Mouse (Mus musculus): Measurements from ENCODE around the gene Mpnd.

Mpnd gene

DNA sequence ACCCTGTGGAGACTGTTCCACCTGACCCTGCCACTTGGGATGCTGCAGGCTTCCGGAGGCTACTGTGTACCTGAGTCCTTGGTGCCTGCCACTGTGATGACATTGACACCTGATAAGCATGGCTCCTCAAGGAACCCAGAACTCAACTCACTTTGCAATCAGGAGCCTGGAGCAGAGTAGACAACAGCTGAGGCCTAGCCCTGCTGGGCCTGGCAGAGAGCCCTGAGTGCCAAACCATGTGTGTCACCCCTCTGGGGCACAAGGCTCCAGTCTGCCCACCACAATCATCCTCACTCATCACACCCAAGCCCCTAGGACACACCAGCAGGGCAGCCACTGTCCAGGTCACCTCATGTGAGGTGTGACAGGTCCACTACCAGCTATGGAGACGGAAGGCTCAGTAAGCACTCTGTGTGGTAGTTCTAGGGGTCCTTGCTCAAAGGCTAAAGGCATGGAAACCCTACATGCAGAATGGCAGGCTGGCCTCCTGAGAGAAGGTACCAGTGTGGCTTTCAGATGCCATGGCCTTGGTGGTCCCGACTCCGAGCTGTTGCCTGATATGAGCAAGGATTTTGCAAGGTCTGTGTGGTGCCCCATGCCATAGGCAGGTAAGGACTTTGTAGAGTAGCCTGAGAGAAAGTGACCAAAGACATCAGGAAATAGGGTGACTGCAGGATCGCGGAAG, 15.0 kb downstream of the Mpnd start:
- no peak for DNase-seq (ENCODE audit: low read depth)

DNA sequence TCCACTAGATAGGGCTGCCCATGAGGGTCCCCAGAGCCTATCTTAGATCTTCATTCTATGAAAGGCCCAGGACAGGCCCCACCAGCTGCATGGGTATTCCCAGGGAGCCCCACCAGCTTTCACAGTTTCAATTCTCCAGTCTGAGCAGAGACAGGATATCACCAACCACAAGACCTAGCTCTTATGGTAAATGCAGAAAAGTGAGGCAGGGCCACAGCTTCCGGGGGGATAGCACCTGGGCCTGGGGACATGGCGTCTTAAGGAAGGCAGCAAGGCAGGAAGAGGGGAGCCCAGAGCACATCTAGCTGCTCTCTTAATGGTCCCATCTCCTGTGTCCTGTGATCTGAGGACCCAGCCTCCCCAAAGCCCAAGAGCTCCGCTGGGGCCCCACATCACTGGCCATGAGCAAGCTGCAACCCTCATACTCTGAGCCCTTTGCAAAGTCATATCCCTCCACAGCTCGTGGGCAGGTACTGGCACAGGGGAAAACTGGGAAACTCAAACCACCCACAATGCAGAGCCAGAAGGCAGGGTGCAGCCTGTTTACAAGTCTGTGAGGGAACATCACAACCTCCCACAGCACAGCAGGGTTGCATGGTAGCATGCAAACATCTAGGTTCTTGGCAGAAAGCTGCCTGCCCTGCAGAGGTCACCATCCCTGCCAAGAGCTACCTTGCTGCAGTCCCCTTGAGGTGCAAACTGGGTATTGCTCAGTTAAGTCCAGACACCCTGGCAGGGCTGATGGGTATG, 15.8 kb downstream of the Mpnd start:
- no peak for DNase-seq (ENCODE audit: low read depth)

DNA sequence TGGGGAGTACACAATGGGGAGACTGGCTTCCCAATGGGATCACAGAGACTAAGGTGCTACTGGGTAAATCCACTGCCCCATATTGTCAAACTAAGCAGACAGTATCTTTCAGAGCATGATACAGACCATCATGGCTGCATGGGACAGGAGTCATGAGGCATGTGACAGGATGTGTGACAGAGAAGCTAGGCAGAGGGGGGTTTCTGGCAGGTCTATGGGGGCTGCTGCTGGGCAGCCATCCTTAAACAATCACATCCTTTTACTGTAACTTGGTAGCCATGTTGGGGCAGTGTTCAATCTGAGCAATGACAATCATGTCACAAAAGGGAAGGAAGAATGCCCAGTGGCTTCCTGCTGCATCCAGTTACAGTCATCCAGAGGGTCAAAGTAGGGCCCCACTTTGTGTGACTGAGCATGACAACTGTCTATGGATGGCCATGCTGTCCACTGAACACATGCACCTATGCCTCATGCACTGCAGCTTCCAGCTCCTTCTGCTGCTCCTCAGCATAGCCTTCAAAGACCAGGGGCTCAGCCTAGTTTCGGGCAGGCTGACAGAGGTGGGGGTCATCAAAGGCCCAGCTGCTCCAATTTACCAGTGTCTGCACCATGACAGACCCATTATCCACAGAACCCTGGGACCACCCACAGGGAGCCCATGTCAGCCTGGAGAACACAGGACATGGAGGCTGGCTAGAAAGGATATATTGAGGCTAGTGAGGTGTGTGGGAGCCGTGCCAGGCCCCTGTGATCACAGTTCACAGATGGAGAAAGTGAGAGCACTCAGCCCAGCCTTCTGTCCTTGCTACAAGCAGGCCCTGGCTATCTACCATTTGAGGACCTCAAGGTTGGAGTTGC, 16.8 kb downstream of the Mpnd start:
- no peak for DNase-seq (ENCODE audit: low read depth)

DNA sequence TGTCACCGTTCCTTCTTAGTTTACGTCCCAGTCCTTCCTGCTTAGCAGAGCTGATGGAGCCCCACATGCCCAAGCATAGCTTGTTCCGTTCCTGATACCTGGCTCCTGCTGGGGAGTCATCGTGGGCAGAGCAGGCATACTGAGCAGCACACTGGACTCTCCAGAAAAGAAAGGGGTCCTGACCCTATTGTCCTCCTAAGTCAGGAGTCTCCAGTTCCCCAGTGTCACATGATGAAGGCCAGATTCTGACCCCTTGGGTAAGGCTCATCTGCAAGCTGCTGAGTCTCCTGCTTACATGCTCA, 17.4 kb downstream of the Mpnd start:
- no peak for DNase-seq (ENCODE audit: low read depth)

DNA sequence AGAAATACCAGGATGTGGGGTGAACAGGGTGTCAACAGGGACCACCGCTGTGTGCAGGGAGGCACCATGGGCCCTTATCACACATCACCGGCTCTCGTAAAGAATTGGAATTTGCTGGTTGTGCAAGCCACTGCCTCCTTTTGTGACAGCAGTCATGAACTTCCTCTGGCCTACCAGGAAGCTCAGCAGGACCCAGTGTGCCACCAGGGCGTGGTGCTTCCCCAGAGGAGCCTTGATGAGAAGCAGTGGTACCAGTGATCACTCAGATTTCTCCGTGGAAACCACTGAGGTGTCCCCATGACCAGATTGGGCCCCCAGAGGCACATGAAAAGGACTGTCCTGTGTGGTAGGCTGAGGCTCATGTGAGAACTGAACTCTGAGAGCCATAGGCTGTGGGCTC, 17.9 kb downstream of the Mpnd start:
- DNase-seq (ENCODE audit: low read depth) = peak; percentile 36

DNA sequence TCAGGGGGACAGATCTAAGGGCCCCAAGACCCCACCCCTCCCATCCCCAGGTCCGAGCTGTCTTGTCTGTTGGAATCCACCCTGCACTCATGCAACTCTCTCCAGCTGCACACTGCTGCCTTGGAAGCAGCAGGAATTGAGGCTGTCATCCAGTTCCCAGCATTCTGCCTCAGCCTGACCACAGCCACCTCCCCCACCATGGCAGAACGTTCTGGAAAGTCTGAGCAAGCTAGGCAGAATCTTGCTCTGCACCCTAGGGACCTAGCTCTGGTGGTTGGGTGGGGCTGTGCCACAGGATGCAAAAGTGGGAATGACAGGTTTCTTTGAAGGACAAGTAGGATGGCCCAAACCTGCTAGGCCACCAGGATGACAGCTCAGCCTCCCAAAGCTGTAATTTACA, 19.0 kb downstream of the Mpnd start:
- DNase-seq (ENCODE audit: low read depth) = no peak

DNA sequence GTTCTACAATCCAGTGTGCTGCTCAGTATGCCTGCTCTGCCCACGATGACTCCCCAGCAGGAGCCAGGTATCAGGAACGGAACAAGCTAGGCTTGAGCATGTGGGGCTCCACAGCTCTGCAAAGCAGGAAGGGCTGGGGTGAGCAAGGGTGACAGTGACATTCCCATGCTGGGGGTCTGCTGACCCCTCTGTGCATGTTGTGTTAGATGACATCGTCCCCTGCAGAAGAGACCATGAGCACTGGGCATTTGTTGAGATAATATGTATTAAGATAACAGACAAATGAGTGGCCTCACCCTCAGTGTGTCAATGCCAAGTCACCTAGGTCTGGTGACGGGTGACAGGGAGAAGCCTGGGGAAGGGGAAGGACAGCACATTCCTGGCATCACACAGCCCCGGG, 19.4 kb downstream of the Mpnd start:
- no peak for DNase-seq (ENCODE audit: low read depth)

DNA sequence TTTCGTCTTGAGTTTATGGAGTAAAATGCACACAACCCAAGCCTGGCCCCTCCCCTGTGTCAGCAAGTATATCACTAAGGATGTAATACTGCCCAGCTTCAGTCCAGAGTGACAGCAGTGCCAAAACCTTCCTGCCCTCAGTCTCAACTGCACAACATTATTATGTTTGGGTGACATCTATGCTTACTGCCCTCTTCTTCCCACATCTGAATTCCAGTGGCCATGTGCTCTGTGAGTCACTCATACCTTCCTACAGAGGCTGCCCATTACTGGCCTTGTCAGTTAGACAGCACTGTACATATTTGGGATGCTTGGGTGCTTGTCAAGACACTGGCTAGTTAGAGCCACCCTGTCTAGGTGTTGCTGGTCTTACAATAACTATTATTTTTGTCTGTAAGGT, 20.8 kb downstream of the Mpnd start:
- DNase-seq (ENCODE audit: low read depth) = no peak

DNA sequence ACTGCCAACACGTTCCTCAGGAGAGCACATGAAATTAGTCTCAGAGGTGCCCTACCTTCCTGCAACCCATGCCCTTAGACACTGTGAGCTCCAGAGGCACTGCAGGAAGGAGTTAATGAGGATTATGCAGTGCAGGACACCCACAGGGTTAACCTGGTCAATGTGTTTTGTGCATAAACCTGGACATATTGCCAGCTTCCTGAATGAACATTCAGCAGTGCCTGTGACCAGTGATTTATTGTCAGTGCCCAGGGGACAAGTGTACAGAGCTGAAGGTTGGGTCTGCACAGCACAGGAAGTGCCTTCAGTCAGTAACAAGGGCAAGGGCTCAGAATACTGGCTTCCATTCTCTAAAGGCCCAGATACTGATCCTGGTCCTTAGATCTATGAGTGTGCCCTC, 21.4 kb downstream of the Mpnd start:
- no peak for DNase-seq (ENCODE audit: low read depth)

DNA sequence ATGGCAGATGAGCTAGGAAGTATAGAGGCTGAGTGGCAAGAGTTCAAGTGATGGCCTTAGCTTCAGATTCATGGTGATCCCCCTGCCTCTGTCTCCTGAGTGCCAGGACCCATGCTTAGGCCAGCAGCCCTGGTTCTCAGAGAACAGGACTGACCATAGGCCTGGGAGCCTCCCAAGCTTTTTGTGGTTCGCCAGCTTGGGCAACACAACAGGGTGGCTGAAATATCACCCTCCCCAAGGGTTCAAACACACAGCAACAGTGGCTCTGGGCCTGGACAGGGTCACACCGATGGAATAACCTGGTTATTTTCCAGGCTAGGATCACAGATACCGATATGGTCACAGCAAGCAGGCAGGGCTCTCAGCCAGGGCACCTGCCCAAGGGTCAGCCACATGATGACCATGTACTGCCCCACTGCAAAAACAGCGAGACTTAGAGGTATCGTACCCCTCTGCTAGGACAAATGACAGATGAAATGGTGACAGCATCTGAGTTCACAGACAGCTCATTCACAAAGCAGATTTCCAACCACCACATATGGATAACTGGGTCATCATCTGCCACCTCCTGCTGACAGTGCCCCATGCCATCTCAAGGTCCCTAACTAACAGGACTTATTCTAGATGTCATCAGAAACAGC, 22.4 kb downstream of the Mpnd start:
- DNase-seq (ENCODE audit: low read depth) = no peak

DNA sequence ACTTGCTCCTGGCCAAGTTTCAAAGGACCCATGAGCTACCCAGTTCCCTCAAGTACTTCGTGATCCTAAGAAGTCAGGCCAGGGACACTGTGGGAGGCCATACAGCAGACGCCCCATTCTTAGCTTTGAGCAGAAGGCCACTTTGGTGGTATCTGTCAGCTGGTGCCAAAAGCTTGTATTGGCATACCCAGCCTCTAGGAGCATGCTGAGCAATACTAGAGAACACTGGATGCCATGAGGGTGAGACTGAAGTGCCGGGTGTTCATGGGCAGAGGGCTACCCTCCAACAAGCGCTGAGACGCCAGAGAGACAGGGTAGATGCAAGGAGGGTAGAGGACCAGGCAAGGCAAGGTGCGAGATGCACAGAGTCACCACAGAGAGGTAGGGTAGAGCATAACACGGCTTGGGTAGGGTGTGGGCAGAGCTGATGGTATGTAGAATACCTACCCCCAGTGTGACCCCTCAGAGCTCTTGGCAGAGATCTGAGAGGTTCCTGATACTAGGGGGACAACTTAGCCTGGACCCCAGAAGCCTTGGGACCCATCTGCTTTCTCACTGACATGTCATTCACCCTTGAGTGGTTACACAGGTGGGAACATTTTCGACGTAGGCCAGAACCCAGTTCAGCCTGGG, 24.8 kb downstream of the Mpnd start:
- DNase-seq (ENCODE audit: low read depth) = no peak

DNA sequence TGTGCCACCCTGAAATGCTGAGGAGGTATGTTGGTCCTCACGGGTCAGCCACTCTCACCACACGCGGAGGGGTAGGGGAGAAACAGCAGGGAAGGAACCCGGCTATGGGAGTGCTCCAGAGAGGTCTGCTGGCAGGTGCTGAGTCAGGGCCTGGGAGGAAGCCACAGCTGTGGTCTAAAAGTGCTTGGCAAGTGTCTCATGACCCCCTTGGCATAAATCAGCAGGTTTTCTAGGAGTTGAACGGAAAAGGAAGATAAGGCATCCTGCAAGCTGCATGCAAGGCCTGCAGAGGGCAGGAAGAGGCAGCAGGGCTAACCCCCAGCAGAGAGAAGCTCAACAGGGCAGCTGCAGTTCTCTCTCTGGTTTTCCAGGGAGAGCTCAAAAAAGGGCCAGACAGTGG, 25.4 kb downstream of the Mpnd start:
- peak; percentile 96 for DNase-seq (ENCODE audit: low read depth)

DNA sequence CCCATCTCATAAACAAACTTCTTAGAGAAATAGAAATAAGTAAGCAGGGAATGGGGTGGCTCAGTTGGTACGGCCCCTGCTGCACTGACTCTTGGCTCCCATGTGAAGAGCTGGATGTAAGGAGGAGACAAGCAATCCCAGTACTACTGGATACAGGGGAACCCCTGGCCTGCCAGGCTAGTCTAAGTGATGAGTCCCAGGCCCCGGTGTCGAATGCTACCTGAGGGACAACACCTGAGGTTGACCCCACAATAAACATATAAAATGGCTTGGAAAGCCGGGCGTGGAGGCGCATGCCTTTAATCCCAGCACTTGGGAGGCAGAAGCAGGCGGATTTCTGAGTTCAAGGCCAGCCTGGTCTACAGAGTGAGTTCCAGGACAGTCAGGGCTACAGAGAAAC, 25.9 kb downstream of the Mpnd start:
- no peak for DNase-seq (ENCODE audit: low read depth)

DNA sequence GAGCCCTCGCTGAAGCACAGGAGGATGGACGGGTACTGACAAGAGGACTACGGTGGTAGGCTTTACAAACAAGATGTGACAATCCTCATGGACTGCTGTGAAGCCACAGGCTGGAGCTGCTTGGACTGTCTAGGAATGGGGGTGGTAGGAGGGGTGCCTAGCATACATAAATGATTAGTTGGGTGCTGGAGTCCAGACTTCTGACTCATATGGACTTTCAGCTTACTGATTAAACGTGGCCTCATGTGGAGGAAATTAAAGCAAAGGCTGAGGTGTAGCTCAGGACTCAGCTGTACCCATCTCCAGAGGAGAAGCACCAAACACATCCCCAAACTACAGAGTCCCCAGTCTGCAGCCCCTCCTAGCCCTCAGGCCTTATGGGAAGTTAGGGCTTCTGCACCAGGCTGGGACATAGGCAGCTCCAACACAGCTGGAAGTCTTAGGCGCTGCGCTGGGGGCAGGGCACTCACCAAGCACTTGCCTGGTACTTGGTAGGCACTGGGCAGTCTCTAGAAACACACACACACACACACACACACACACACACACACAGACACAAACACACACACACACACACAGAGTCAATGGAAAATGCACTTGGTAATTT, 26.7 kb downstream of the Mpnd start:
- DNase-seq (ENCODE audit: low read depth) = no peak

DNA sequence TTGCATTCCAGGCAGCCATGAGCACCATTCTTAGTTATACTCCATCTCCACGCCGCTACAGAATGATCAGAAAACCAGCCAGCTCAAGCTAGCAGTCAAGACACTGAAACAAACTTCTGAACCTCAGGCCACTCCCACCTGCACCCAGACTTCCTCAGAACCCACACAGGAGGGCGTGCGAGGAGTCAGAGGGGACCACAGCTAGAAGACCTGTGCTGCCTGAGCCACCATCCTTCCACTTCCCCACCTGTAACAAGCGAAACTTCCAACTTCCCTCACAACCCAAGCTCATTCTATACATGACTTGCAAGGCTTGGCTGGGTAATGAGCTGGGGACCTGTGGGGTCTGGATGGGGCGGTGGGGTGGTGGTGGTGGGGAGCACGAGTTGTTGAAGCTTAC, 27.3 kb downstream of the Mpnd start:
- DNase-seq (ENCODE audit: low read depth) = no peak

DNA sequence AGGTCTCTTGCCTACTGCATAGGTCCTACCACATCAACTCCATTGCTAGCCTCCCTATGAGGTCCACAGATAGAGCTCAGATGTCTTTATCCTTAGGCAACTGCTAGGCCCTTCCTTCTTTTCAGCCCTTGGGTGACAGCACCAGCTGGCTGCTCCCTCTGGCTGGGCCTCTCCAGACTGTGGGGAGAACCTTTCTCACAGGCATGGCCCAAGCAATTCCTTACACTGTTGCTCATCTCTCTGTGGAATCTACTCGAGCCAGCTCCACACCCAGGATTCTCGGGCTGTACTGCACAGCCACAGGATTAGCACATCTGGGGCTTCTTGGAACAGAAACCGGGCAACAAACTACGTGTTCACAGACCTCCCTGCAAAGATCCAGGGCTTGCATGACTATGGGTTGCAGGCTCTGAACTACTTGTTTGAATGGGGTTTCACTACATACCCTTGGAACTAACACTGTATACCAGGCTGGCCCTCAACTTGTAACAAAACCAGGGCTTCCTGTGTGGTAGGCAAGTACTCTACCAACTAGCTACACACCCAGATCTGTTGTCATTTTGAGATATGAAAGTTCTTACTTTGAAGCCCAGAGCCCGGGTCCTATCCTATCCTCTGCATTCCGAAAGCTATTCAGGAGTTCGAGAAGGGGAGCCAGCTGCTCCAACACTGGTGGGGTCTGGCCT, 28.7 kb downstream of the Mpnd start:
- no peak for DNase-seq (ENCODE audit: low read depth)

DNA sequence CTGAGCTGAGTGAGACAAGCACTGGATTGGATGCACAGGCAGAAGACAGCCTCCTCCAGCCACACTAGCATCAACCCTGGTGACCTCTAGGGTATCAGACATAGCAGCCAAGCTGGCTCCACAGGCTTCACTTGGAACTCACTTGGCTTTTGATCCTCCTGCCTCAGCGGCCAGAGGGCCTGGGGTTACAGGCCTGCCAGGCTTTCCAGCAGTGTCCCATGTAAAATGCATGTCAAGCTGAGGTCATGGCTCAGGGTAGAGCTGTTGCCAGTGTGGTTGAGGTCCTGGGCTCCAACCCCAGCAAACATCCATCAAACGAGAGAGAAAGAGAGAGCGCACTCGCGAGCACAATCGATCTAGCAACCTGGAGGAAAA, 29.2 kb downstream of the Mpnd start:
- DNase-seq (ENCODE audit: low read depth) = no peak

DNA sequence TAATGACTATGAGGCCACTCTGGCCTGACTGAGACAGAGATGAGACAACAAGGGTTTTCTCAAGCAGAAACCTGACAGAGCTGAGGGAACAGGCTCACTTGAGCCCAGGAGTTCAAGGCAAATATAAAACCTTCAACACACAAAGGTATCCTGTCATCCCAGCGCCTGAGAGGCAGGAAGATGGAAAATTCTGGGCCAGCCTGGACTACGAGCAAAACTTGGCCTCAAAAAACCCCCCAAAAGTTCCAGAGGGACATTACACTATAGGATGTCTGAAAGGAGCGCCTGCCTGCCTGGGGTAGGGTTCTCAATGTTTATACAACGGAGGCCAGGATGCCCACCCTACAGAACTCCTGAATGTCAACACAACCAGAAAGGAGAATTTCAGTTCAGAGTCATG, 29.7 kb downstream of the Mpnd start:
- no peak for DNase-seq (ENCODE audit: low read depth)

DNA sequence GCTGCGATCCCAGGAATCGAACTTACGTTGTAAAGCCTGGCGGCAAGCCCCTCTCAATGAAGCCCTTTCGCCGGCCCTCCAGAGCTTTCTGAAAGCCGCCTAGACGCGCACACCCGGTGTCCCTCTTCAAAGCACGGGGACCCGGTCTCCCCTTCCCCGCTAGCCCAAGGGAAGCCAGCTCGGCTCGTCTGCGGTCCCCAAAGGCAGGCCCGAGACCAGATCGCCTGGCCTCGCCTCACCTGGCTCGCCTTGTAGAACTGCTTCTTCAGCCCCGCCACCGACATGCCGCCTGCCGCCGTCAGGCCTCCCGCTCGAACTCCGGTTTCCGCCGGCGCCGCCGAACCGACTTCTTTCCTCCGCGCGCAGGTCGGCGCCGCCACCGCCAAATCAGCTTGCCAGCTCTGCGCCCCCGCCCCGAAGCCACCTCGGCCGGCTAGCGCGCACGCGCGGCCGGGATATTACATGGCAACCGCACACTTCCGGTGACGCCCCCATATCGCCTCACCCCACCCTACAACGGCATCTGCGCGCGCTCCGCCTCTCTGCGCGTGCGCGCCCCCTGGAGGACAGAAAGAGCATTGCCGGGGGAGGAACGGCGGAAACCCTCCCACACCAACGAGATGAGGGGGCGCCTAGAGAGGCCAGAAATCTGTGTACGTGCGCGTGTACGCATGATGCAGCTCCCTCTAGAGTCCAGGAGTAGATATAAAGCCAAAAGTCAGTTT, 30.8 kb downstream of the Mpnd start, which contains the start of gene Sh3gl1:
Gene Sh3gl1 (minus strand): TSS at position 460 of the 725 bp plus-strand sequence.
- DNase-seq (ENCODE audit: low read depth) = peak; percentile 99

DNA sequence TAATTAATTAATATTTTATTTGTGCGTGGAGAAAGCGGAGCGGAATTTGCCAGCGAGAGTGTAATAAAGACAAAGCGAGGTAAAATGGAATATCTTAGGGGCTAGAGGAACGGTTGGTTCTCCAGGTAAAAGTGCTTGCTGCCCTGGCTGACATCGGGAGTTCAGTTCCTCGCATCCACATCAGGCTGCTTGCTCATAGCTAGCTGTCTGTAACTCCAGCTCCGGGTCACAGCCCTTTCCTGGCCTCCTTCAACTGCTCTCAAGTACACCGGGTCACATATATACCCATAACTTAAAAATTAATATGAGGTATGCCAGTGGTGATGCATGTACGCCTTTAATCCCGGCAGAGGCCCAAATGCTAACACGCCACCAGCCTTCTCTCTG, 31.4 kb downstream of the Mpnd start:
- no peak for DNase-seq (ENCODE audit: low read depth)

Data from 416B (cell line).